Mouse (Mus musculus) cerebellum, adult (tissue): ENCODE results near the gene Foxq1.

ENCODE experiments used
- ATAC-seq: cut with Nextera tagmentation; 2 replicates; pipeline ENCODE4 v1.9.2; 2017; ENCODE audit warnings: mild to moderate bottlenecking, moderate library complexity, mixed read lengths; ENCODE audit not compliant: insufficient number of reproducible peaks, low FRiP score, low TSS enrichment

Foxq1 gene

DNA sequence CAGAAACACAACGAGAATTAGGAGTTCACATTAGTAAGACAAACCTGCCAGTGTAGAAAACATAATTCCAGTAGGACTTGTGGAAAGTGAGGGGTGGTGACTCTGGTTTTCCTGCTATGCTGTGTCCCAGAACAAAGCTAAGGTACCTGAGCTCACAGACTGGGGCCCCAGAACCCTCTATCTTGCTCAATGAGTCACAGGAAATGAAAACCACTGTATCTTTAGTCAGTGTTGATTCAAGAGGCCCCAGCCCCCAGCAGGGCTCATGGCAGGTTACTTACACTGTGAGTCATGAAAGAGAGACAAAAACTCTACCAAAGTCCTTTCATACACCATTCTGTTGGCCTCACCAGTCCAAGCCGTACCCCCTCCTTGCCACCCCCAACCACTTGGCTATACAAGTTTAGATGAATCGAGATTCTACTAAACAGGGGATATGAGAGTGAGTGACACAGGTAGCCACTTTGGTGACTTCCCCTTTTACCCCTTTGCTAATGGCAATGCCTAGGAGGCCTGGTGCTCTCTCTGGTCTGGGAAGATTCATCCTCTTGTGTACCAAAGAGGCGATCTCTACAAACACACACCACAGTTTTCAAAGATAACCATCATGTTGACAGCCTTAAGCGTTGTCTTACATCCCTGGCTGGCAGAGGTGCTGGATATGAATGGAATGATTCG, 11.8 kb downstream of the Foxq1 start:
- ATAC-seq = no peak

DNA sequence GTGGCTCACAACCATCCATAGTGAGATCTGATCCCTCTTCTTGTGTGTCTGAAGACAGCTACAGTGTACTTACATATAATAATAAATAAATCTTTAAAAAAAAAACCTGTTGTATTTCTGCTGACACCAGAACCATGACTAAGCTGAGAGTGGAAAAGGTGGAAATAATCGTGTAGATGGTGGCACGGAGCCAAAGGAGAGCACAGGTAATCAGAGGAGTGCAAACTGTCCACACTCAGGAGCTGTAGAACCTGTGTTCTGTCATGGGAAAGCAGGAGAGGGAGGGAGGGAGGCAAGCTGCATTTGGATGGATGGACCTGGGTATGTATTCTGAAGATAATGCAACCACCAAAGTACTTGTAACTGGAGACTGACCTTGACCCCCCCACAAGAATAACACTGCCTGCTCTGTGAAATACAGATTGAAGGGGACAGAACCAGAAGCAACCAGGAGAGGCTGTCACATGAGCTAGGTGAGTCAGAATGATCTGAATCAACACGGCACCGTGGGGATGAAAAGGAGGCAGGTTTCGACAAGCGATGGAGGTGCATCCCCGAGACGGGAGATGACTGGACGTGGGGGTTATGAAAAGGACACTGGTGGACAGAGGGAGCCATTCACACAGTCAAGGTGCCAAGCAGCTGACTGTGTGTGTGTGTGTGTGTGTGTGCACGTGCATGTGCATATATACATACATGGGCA, 17.0 kb downstream of the Foxq1 start:
- no peak for ATAC-seq

GRCm38 (mm10) chr13:31574627-31575026, 18.7 kb downstream of the Foxq1 start:
- ATAC-seq = no peak

DNA sequence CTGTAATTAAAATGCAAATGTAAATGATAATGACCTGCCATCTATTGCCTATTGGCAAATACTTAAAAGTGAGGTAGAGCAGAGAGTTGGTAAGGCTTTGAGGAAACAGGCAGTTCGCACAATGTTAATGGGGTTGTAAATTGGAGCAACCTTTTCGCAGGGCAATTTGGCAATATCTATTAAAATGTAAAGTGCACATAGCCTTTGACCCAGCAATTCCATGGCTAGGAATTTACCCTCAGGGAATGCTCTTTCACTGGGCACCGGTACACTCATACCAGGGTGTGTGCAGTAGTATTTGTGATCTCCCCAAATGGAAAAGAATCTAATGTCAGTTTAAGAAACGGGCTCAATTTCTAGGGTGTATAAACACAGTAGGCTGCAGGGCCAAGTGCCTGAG, 20.8 kb downstream of the Foxq1 start:
- ATAC-seq = no peak

DNA sequence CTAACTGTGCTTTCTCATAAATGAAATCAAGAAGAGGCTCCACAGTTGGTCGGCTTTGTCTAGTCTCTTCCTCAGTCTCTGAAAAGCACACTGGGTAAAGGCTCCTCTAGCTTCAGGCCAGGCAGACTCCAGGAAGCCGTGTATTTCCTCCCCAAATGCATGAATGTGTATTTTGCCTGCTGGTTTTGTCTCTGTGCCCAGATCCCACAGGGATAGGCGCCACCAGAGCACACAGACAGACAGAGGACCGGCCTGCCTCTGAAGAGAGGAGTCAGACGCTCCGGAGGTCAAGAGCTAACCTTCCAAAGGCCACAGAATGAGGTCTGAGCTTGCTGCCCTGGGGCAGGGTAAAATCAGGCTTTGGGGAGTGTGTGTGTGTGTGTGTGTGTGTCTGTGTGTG, 21.6 kb downstream of the Foxq1 start:
- ATAC-seq = no peak

GRCm38 (mm10) chr13:31578389-31578788, 22.5 kb downstream of the Foxq1 start:
- no peak for ATAC-seq

DNA sequence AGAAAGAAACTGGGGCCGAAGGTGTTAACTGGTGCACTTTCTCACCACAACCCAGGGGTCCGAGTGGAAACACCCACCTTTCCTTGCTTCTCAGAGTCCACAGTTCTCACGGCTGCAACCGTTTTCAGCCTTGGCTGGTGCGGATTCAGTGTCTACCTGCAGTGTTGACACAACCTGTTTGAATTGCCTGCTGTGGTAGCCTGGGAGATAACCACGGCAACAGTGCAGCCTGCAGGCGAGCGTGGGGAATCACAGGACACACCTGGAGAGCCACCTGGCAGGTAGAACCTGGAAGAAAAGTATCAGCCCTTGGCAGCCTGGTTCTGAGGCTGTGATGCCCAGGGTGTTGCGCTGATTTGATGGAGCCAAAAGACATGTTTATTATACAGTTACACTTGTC, 23.9 kb downstream of the Foxq1 start:
- ATAC-seq = no peak

DNA sequence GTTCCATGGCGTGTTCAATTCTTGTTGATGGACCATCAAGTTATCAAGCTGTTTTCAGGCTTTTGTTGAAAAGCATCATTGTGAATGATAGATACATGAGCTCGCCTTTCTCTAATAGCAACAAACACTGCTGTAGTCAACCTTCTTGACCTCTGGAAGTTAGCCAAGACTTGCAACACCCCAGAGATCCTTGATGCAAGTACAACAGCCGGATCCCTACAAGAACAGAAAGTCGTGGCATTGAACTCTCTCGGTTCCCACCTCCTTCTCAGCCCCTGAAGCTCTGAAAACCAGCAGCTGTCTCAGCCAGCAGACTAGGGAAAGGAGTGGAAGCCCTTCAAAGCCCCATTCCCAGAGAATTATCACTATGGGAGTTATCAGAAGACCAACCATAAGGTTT, 31.4 kb downstream of the Foxq1 start:
- no peak for ATAC-seq

GRCm38 (mm10) chr13:31599576-31599975, 43.6 kb downstream of the Foxq1 start:
- no peak for ATAC-seq

DNA sequence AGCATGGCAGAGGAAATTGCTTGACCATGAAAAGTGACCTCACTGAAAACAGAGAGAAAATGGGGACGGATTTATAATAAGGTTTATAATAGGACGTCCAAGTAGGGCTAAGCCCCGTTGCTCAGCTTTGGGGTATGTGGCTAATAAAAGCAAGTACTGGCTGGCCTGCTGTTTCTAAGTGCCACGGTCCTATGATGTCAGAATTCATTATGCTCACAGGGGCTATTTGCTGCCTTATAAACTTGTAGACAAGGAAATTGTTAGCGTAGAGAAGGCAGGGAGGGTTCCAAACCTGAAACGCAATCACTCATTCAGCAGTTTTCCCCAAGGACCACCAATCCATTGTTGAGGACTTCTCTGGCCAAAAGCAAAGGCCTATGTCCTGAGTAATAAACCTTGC, 48.0 kb downstream of the Foxq1 start:
- no peak for ATAC-seq
